Mouse (Mus musculus) bone marrow, adult 2 months (tissue): ENCODE measurements around the gene Vps4a. TPM values are rescaled to one million over a fixed set of nuclear protein-coding genes. Genes with fewer than 3 reads are reported as not detected.

Source experiments
- H3K27ac ChIP-seq: fragments of 200-500 bp; 2 replicates; pipeline ENCODE4 v1.5.1; 2012; ENCODE audit warnings: low read depth, mild to moderate bottlenecking, control low read depth, inconsistent platforms, low read length; ENCODE audit not compliant: control insufficient read depth, poor library complexity, insufficient read depth
- H3K4me1 ChIP-seq: fragments of 200-500 bp; 2 replicates; pipeline ENCODE4 v1.6.1; 2011; ENCODE audit warnings: low read length; ENCODE audit not compliant: control insufficient read depth, insufficient read depth
- H3K4me3 ChIP-seq: fragments of 200-500 bp; replicated peaks from 2 replicates; pipeline ENCODE3; 2011; ENCODE audit warnings: mild to moderate bottlenecking, low read depth, low read length, control low read depth; ENCODE audit not compliant: control insufficient read depth
- CTCF ChIP-seq: fragments of 200-500 bp; IDR thresholded peaks from 2 replicates; pipeline ENCODE4 v1.5.1; 2011; ENCODE audit warnings: low read length, control low read depth; ENCODE audit not compliant: control insufficient read depth, insufficient read depth
- POLR2A ChIP-seq: fragments of 200-500 bp; IDR thresholded peaks from 2 replicates; pipeline ENCODE4 v1.6.1; 2011; ENCODE audit warnings: low read depth, mild to moderate bottlenecking, control low read depth, low read length, borderline replicate concordance; ENCODE audit not compliant: control insufficient read depth
- WGBS: fragments of 180-500 bp; shearing (Covaris S2); methylation state at CpG from one replicate; pipeline ENCODE4 v1.1.7; 2018; 5-methylcytosine and 5-hydroxymethylcytosine counted together
- polyA plus RNA-seq: library from polyadenylated mRNA; stranded (reverse); fragments of >200 nt; gene quantifications from 2 replicates; pipeline ENCODE4 v1.2.4, GENCODE M21; 2011; ENCODE audit warnings: low replicate concordance; ENCODE audit not compliant: missing spikeins, insufficient read depth, insufficient read length

Gene Vps4a
- polyA plus RNA-seq, 1 experiment = 34.5 TPM

DNA sequence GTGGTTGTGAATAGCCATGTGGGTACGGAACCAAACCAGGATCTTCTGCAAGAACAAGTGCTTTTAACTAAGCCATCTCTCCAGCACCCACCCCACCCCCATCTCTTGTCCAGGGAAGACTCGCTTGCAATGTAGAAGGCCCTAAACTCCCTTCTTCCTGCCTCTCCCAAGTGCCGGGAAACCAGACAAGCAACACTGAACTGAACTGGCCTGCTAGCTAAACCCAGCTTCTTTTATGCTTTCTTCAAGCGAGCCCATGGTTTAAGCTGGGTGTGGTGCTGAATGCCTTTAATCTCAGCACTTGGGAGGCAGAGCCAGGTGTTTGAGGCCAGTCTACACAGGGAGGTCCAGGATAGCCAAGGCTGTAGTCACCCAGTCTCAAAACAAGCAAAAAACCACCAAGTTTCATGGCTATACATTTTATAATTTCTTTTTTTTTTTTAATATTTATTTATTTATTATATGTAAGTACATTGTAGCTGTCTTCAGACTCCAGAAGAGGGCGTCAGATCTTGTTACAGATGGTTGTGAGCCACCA lies 57.6 kb downstream of the Vps4a start:
- no peak overlapping the region for H3K27ac ChIP-seq
- 92% methylated on average over 5 of the region's 5 CpGs for WGBS
- no peaks in the 10 kb centered on the region; the same call in 1 of the 2 replicates for H3K4me1 ChIP-seq
- TF ChIP-seq POLR2A = no peak
- TF ChIP-seq CTCF = no peak
- no peak overlapping the region for H3K4me3 ChIP-seq

DNA sequence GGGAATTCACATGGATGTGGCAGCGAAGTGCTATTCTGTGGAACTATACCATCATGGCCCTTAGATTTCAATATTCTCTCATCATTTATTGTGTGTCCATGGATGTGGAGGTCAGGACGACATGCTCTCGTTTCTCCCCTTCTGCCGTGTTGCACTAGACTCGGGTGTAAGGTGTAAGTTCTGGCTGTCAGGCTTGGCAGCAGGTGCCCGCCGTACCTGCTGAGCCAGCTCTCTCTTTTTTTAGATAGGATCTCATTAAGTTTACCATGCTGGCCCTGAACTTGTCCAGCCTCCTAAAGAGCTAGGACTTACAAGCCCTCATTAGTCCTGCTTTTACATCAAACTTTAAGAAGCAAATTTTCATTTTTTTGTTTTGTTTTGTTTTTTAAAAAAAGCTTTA lies 59.5 kb downstream of the Vps4a start:
- WGBS = 92% methylated on average over 7 of the region's 7 CpGs
- no peak overlapping the region for H3K27ac ChIP-seq
- no peak for TF ChIP-seq CTCF
- TF ChIP-seq POLR2A = no peak
- H3K4me3 ChIP-seq = no peak overlapping the region
- peaks cover 1% of the 10 kb centered on the region for H3K4me1 ChIP-seq

Other genes starting within 250 kb of the Vps4a start
- not detected in 2 replicates for gene Has3, start 161.0 kb upstream of the Vps4a start, polyA plus RNA-seq
- 7.0 and 18.9 TPM in 2 replicates for gene Utp4, start 137.6 kb upstream of the Vps4a start, polyA plus RNA-seq
- 1.7 and 5.2 TPM in 2 replicates for gene Sntb2, start 95.5 kb upstream of the Vps4a start, polyA plus RNA-seq
- 2.9 and 8.9 TPM in 2 replicates for gene Pdf, start 17.4 kb downstream of the Vps4a start, polyA plus RNA-seq
- 8.4 and 14.6 TPM in 2 replicates for gene Cog8, start 25.5 kb downstream of the Vps4a start, polyA plus RNA-seq
- gene Nip7, start 25.7 kb downstream of the Vps4a start, polyA plus RNA-seq = 23.1 and 59.8 TPM in 2 replicates
- not detected in 2 replicates for gene Tmed6, start 34.4 kb downstream of the Vps4a start, polyA plus RNA-seq
- gene Terf2, start 65.3 kb downstream of the Vps4a start, polyA plus RNA-seq = 24.3 and 24.7 TPM in 2 replicates
- 12.1 and 19.4 TPM in 2 replicates for gene Cyb5b, start 119.4 kb downstream of the Vps4a start, polyA plus RNA-seq